Mouse (Mus musculus): ENCODE results near the gene Chn2. TPM values are rescaled to one million over a fixed set of nuclear protein-coding genes. Genes with fewer than 3 reads are reported as not detected.

Chn2 gene
- total and polyA plus RNA-seq, 3 experiments, result not detected

DNA sequence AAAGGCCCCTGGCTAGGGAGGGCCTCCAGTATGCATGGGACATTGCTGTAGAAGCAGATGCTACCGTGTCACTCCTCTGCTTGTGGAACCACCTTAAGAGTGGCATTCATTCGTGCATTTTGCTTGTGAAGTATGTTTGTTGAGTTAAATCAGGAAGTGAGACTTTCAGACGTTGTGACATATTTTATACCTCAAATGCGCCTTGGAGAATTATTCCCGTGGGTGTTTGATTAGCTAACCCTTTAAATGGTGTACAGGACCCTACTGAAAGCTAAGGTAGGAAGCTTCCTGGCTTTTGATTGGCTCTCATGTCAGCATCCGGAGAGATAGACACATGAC is 140.5 kb downstream of the Chn2 start:
- Histone ChIP-seq H3K27me3 (replicated peaks) (no peaks in the 10 kb centered on the region), H3K36me3 (replicated peaks in 1 of 2; ENCODE audit: control insufficient read depth in 1 of 2, insufficient read depth in 1 of 2, low read length in 1 of 2) (no peaks in the 10 kb centered on the region), H3K9me3 (replicated peaks; ENCODE audit: low read length) (no peaks in the 10 kb centered on the region), H3K4me2 (ENCODE audit: insufficient read depth, low read depth, poor library complexity, severe bottlenecking) (no peak overlapping the region), H3K4me1 (ENCODE audit: control insufficient read depth in 1 of 2, insufficient read depth in 2 of 2) (peaks cover 0 to 23% of the 10 kb centered on the region in 2 experiments; a peak in 2 of 4 replicates), H3K4me3 (replicated peaks in 1 of 3; ENCODE audit: low read depth in 2 of 3, low read length in 2 of 3, poor library complexity in 1 of 3) (no peak overlapping the region), H3K9ac (ENCODE audit: insufficient read depth, low read depth) (no peak overlapping the region), H3K79me2 (replicated peaks; ENCODE audit: control insufficient read depth, extremely low read depth, insufficient read depth, poor library complexity, severe bottlenecking) (no peaks in the 10 kb centered on the region), H3K27ac (ENCODE audit: insufficient read depth, low read depth) (no peak overlapping the region)
- DNase-seq (ENCODE audit: extremely low read depth), result no peak
- dilution Hi-C loops (cut with MboI; ENCODE audit: extremely low pct_ligation_motif_present, extremely low pct_unique_long_range_greater_than_20kb, low sequenced_read_pairs) (no loop called here), in situ Hi-C loops (cut with MboI; ENCODE audit: low pct_ligation_motif_present, low pct_unique_long_range_greater_than_20kb, low sequenced_read_pairs) (no loop called here)
- TF ChIP-seq ELF1 (IDR thresholded peaks at IDR 0.05; ENCODE audit: low read depth, low read length), result no peak

DNA sequence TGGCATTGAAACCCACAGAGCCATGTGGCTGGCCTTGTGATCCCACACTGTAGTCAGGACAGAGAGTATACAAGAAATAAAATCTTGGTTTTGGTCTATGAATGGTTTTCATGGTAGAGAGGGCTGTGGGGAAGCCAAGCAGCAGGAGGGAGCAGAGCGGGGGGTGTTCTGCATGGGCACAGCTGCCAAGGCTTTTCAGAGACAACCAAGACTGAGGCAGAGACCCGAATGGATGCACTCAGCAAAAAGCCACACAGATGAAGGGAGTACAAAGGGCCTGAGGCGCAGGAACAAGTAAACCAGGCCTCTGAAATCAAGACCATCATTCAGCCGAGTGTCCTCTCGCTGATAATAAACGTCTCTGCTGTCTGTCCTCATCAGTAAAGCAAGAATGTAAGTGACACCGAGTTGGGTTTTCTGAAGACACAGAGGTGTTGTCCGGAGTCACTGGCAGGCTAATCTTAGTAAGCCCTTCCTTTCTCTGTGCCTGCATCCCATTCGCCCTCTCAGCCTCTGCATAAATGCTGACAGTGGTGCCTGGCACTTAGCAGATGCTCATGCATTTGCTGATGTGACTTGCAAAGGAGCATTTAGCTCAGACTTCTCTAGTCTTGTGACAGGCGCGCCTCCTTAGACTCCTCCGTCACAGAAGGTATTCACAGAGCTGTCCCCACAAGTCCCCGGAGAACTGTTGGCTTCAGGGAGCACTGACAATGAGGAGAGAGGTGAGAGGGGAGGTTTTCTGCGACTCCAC is 144.6 kb downstream of the Chn2 start:
- no peak overlapping the region for H3K4me3 ChIP-seq (replicated peaks in 1 of 3; ENCODE audit: low read depth in 2 of 3, low read length in 2 of 3, poor library complexity in 1 of 3)
- no peak overlapping the region for H3K27ac ChIP-seq (ENCODE audit: insufficient read depth, low read depth)
- H3K36me3 ChIP-seq (replicated peaks in 1 of 2; ENCODE audit: control insufficient read depth in 1 of 2, insufficient read depth in 1 of 2, low read length in 1 of 2), result no peaks in the 10 kb centered on the region
- H3K9ac ChIP-seq (ENCODE audit: insufficient read depth, low read depth), result no peak overlapping the region
- no peak overlapping the region for H3K4me2 ChIP-seq (ENCODE audit: insufficient read depth, low read depth, poor library complexity, severe bottlenecking)
- H3K9me3 ChIP-seq (replicated peaks; ENCODE audit: low read length), result no peaks in the 10 kb centered on the region
- DNase-seq (ENCODE audit: extremely low read depth), result no peak
- no peaks in the 10 kb centered on the region for H3K27me3 ChIP-seq (replicated peaks)
- in situ Hi-C loops (cut with MboI; ENCODE audit: low pct_ligation_motif_present, low pct_unique_long_range_greater_than_20kb, low sequenced_read_pairs) (no loop called here), dilution Hi-C loops (cut with MboI; ENCODE audit: extremely low pct_ligation_motif_present, extremely low pct_unique_long_range_greater_than_20kb, low sequenced_read_pairs) (no loop called here)
- H3K79me2 ChIP-seq (replicated peaks; ENCODE audit: control insufficient read depth, extremely low read depth, insufficient read depth, poor library complexity, severe bottlenecking), result no peaks in the 10 kb centered on the region
- H3K4me1 ChIP-seq (ENCODE audit: control insufficient read depth in 1 of 2, insufficient read depth in 2 of 2), result peaks cover 0 to 20% of the 10 kb centered on the region in 2 experiments; a peak in 2 of 4 replicates
- no peak for TF ChIP-seq ETS1 (conservative IDR thresholded peaks at IDR 0.05; ENCODE audit: low read depth, low read length)
- TF ChIP-seq ZNF384 (IDR thresholded peaks at IDR 0.05; ENCODE audit: low read depth, low read length), result no peak
- no peak for TF ChIP-seq EP300 (IDR thresholded peaks at IDR 0.05; ENCODE audit: low read length)
- TF ChIP-seq MAZ (IDR thresholded peaks at IDR 0.05; ENCODE audit: low read depth, low read length), result no peak
- TF ChIP-seq USF1 (IDR thresholded peaks at IDR 0.05; ENCODE audit: low read depth, low read length), result no peak
- TF ChIP-seq JUND (conservative IDR thresholded peaks at IDR 0.05; ENCODE audit: low read depth, low read length), result no peak
- TF ChIP-seq CTCF (conservative IDR thresholded peaks at IDR 0.05 in 1 of 2, IDR thresholded peaks at IDR 0.05 in 1 of 2; ENCODE audit: low read depth in 2 of 2, low read length in 2 of 2), result no peak
- no peak for TF ChIP-seq TCF12 (IDR thresholded peaks at IDR 0.05; ENCODE audit: low read depth, low read length)
- no peak for TF ChIP-seq SMC3 (IDR thresholded peaks at IDR 0.05; ENCODE audit: low read depth, low read length)
- no peak for TF ChIP-seq CHD1 (IDR thresholded peaks at IDR 0.05; ENCODE audit: low read depth, low read length)
- no peak for TF ChIP-seq ZMIZ1 (IDR thresholded peaks at IDR 0.05; ENCODE audit: low read depth, low read length)
- no peak for TF ChIP-seq NELFE (IDR thresholded peaks at IDR 0.05; ENCODE audit: low read depth, low read length)
- TF ChIP-seq PAX5 (IDR thresholded peaks at IDR 0.05; ENCODE audit: low read length), result no peak
- no peak for TF ChIP-seq IRF4 (IDR thresholded peaks at IDR 0.05; ENCODE audit: low read depth, low read length)
